Mouse (Mus musculus): ENCODE data around the gene Cdkl1.

Gene Cdkl1

DNA sequence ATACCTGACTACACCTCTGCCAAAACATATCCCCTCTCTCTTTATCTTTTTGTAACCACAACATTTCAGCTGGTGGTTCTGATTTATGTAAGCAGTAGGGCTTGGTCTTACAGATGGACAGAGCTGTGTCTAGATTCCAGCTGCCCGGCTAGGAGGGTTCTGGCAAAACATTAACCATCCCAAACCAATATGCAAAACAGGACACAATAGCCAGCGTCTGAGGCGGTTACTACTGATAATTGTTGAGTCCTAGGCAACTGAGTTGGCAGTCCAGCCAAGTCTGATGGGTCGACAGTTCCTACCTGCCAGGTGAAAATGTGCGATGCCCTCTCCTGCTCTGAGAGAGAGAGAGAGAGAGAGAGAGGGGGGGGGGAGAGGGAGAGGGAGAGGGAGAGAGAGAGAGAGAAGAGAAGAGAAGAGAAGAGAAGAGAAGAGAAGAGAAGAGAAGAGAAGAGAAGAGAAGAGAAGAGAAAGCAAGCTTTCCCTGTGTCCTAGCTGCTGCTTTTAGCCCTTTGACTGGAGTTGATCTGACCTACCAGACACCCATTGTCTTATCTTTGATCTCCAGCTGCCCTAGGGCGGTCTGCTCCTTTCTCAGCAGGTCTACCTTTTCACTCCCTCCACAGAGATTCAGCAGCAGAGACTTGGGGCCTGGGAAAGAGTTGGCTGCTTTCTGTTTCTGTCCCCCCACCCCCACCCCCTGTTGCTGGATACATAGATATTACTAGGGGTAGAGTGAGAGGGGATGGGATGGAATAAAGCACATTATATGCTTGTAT, 7.6 kb downstream of the Cdkl1 start:
- no peak for DNase-seq (ENCODE audit: low spot score)

DNA sequence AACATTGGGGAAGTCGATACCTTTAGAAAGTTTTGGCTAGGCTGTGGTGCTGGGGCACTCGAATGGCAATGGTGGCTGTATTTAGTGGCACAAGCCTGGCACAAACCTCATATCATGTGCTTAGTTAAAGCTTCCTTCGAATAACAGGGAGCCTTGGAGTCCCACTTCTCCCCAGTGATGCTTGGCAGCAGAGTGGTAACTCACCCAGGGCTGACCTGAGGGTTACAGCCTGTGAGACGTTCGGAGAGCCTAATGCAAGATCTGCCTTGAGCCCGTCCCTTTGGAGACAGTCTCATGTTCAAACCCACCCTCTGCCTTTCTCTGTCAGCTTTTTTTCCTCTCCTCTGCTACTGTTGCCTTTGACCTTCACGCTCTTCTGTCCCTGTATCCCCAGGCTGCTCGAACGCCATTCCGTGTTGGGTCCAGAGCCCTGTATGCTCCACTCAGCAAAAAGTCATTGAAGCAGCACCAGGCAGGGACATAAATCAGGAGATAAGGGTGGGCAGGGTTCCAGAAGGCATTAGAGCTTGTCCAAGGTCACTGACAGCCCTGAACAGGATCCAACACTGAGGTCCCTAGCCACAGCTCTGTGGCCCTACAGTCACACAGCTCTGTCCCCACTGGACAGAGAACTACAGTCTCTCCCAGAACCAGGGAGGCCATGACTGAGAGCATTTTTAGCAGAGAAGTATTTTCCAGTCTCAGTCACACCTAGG, 9.0 kb downstream of the Cdkl1 start:
- DNase-seq (ENCODE audit: low spot score), result no peak

DNA sequence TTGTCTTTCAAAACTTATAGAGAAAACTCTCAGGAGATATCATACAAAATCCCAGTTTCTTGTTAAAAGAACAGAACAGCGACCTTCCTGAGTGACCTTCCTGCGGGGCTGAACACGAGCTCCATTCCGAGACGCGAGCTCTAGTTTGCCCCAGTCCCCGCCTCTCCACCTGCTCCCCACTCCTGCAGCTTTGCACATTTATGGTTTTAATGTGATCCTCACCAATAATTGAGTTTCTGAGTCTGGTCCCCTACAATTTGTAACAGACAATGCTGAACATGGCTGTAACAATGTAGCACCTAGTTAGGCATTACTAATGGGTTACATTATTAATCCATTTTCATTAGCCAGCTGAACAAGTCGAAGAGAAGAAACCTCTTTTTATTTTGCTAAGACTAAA, 9.6 kb downstream of the Cdkl1 start:
- DNase-seq (ENCODE audit: low spot score), result no peak

DNA sequence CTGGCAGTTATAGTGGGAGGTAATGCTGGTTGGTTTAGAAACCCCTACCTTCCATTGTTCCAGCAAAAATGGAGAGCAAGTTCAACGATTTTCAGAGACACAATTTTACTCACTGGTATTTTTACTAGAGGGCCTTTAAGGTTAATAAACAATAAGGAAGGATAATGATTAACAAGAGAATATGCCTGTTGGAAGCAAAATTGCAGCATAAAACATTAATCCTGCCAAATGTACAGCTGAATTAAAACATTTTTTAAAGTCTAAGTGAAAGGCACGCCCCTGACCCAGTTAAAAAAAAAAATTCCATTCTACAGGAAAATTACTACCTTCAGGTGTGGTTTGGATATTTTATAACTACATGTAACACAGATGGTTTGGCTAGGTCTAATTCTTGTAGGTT, 13.1 kb downstream of the Cdkl1 start:
- DNase-seq (ENCODE audit: low spot score), result no peak

DNA sequence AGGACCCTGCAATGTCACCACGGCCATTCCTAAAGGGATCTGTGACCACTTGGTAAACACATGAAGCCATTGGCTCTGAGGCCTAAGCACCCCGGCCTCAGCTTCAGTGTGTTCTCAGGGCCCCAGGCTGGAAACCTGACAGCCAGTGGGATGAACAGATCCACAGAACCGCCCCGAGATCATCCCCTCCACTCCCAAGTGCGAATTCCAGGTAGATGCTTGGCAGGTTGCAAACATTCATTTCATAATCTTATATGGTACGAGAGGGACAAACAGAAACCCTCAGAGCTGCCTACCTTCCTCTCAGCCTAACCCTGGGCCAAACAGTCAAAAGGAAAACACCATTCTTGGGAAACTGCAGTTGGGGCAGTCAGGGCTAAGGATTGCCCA, 13.7 kb downstream of the Cdkl1 start:
- DNase-seq (ENCODE audit: low spot score), result no peak

DNA sequence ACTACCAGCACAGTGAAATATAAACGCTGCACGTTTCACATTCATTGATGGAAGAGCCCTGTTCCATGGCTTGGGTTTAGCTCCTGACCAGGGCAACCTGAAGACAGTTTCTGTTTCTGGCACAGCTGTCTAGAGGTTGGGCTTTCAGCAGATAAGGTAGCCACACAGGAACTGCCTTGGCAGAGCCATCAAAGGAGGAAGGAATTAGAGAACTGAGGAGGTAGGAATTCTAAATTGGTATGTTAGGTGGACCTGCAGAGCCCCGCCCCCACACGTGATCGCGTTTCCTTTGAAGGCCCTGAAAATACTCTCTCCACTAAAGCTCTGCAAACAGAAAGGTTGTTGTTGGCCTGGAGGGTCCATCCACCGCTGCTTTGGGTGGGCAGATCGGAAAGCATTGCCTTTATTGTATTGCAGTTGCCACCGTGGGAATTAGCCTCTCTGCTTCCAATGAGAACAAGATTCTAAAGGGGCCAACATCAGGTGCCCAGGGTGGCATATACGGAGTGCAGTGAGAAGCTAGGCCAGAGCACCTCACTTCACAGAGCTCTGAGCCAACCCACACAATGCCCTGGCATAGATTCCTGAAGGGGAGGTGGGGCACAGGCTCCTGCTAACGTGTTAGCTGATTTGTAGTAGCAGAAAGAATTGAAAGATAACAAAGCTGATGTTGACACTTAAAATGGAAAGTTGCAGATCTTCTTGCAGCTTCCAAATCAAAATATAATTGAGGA, 14.3 kb downstream of the Cdkl1 start:
- no peak for DNase-seq (ENCODE audit: low spot score)

DNA sequence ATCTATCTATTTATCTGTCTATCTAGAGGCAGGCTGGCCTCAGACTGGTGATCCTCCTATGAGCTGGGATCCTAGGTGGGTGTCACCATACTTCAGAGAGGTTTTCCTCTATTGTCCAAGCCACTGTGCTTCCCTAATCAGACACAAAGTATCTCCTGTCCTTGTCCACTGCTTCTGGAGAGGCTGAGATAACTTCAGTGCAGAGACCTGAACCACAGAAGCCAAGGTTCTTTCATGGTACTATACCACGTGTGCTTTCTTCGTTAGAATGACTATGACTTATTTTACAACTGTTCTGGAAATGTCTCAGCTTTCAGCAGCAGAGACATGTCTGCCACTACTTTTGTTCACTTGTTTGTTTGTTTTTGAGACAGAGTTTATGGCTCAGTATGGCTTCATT, 22.2 kb downstream of the Cdkl1 start:
- DNase-seq (ENCODE audit: low spot score), result no peak

DNA sequence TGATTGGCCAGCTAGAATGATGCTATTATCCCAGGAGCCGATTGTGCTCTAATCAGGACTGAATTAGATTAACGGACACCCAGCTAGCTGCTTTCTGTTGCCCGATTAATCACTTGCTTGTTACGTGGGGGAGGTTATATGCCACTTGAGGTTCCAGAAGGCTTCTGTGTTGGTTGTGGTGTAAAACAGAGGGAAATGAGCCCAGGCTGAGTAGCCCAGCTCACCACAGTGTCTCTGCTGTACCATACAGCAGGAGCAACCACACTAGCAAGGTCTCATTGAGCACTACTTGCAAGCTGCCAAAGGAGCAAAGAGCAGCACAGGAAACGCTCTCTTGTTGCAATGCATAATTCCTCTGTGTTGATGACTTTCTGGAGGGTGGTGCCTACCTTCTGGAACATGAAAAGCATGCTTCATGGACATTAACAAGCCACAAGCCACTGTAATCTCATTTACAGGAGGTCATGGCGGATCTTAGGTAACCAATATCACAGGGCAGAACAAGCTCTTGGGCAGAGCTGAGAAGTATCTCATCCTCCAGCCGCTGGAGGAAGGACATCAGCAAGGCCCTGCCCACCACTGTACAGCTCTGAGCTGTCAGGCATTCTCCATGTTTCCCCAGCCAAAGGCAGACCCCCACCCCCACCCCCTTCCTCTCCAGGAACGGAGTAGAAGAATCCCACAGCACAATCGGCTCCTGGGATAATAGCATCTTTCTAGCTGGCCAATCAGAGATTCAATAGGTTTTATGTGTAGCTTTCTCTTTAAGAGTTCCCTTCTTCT, 23.4 kb downstream of the Cdkl1 start:
- DNase-seq (ENCODE audit: low spot score), result no peak

DNA sequence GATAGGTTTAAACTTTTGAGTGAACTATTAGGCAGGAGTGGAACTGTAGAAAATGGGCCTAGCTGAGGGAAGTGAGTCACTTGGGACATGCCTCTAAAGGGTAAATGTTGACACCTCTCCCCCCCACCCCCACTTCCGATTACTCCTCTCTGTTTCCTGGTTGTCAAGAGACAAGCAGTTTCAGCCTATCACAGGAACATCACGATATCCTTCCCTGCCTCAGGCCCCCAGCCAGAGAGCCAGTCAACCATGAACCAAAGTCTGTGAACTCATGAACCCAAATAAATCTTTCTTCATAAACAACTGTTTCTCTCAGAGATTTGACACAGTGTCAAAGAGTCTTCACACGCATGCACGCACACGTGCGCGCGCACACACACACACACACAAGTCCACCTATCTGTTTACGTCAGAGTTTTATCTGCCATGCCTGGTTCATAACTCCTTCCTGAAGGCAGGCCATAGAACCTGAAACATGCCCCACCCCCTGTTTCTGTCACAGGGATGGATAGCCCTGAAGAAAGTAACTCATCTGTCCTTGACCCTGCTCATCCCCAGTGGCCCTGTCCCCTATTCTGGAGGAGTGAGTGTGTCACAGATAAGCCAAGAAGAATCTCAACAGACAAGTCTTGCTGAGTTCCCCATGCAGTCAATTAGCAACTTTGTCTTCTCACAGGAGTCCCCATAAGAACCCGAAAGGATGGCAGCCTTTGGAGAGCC, 24.7 kb downstream of the Cdkl1 start:
- DNase-seq (ENCODE audit: low spot score), result no peak

DNA sequence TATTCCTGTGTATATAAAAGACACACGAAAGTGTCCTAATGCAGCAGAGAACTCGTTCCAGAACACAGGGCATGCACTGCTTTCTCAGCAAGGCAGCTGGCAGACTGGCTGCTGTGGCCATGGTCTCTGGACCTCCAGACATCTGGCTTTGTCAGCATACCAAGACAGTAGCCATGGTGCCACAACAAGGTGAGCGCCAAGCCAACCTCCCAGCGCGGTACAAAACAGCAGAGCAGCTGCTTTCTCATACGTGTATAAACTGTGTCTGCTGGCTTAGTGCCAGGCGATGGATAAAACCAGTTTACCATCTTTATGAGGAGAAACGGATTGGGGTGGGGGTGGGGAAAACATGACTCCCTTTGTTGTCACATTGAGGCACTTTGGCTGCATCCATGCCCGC, 25.5 kb downstream of the Cdkl1 start:
- DNase-seq (ENCODE audit: low spot score), result no peak

DNA sequence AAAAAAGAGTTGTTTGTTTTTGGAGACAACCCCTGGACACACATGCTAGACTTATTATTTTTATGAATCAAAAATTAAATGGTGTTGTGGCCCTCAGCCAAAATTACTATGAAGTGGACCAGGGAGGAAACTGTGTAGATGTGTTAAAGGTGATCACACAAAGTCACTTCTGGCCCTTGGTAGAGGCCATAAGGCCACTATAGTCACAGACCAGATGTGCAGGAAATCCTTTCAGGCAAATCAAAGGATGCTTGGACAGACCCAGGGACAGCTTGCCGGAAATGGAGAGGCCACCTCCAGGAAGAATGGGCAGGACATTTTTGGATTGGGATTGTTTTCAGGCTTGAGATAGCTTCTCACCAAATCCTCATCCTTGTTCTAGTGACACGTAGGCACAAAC, 29.5 kb downstream of the Cdkl1 start:
- no peak for DNase-seq (ENCODE audit: low spot score)

DNA sequence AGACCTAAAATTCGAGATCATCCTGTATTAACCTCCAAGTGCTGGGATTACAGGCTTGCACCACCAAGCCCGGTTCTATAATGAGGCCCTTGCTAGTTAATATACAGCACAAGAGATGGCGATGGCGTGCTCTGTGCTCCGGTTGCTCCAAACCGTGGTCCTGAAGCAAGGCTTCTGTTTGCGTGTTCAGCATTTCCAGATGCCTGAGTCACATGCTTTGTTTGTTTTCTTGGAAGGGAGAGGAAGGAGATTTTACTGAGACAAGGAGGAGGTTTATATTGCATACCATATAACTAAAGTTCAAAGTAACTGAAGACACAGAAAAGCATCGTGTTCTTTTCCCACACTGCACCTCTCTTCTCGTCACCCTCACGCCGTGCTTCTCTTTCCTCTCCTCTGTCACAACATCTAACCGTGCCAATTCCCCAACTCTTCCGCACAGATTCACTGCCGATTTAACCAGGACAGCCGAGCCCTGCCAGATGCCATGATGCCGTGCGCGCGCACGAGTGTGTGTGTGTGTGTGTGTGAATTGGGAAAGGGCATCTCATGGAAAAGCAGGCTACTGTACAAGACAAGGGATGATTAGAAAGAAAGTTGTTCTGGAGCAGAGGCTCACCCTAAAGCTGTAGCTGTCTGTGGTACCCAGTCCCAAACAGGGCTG, 30.2 kb downstream of the Cdkl1 start:
- no peak for DNase-seq (ENCODE audit: low spot score)

DNA sequence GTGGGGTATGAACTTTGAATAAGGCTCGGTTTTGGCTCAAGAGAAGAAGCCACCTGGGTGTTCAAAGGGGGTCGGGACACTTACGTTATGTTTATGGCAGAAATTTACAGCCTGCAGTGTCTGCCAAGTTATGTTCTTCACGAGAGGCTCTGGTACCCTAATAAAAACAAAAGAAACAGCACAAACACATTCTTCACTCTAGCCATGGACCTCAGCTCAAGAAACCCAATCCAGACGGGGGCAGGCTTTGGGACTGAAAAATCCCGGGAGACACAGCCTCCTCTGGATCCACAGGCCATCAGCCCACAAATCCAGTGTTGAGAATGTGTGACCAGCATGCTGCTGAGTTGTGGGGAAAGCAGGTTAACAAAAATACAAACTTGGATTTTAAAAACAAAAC, 31.1 kb downstream of the Cdkl1 start:
- DNase-seq (ENCODE audit: low spot score), result no peak

DNA sequence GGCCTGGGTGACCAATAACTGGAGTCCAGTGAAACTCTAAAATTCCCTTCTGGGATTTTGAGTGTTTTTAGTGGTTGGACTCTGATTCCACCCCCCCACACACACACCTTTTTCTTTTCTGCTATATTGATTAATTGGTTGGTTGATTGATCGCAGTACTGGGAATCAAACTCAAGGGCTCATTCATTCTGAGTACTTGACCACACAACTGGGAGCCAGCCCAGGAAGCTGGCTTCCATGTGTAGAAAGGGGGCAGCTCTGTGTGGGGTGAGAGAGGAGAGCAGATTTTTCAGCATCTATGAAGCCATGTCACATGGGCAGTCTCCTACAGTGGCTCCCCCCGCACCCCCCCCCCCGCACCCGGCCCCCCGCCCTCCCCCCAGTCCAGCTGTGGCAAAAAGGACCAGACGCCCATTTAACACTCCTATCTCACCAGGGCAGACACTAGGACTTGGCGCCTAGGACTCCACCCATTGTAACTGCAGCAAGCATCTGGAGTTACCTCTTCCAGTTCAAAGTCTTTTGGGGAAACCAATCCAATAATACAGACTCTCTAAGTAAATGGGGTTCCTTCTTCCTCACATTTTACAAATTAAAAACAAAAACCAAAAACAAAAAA, 31.7 kb downstream of the Cdkl1 start:
- DNase-seq (ENCODE audit: low spot score), result no peak

DNA sequence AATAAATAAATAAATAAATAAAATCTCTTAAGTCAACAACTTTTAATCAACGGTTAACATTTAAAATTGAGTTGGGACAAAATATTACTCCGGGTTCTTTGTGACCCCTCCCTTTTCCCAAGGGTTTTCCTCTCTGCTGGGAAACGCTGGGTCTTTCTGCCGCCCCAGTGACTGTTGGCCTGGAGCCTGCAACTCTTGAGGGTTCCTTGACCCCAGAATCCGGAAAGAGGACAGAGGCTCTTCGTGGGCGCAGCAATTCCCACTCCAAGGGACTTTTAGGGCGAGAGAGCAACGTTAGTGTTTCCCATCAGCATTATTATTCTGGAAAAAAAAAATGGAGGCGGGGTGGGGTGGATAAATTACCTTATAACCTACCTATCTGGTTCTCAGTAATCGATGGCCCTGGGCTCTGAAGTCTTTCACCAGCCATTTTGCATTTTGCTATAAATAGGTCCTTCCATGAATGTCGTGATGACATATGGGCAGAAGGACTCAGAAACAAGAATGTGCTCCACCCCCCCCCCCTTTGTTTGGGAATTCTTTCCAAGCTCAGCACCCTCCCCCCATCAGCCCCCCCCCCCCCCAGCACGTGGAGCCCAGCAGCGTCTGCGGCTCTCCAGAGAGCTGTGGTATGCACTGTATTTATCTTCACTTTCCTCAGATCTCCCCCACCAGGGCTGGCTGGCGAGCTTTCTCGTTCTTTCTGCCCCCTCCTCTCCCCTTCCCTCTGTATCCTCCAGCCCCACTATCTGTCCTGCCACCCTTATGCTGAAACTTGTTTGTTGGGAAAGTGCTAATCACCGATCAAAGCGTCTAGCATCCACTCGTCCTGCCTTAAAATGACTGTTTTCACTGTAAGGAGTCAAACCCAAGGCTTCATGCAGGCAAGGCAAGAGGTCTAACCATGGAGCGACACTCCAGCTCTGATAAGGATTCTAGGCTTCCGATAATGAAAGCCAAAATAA, 32.6 kb downstream of the Cdkl1 start:
- DNase-seq (ENCODE audit: low spot score), result no peak

DNA sequence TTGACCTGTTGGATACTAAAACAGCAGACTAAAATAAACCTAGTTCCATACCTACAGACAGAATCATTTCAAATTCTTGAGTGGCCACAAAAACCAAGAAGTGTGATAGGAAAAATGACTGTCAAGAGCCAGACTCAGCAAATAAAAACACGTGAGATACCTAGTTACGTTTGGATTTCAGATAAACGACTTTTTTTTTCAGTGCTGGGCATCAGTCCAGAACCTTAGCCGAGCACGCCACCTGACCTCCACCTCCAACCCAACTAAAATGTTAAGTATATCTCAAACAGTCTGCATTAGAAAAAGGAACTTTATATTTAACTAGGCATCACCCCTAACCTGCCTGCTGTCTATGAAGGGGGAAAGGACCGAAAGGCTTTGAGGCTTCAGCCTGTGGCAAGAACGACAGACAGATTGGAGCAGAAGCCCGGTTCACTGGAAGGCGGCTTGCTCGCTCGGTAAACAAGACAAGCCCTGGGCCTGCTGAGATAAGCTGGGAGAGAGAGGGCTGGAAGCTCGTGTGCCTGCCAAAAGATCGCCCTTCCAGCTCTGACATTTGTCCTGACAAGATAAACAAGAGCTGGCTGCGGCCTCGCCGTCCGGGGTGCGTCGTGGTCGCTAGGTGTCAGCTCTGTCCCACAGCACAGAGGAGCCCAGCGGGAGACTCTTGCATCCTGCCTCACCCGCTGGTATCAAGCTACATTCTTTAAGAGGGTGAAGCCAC, 33.5 kb downstream of the Cdkl1 start:
- peak; percentile 35 for DNase-seq (ENCODE audit: low spot score)

DNA sequence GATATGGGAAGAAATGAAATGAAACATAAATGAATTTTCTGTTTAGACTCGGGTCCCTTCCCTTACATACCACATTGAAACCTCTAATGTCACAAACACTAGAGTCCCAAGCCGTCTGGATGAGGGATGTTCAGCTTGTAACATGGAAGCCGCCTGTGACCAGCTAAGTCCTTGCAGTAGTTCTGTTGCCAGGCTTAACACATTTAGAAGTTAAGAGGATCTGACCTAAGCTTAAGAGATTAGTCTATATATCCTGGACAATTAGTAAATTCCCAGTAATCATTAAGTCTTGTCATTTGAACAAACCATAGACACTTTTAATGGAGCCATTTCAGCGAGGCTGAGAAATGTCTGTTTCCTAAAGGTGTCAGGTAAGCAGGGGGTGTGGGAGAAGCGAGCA, 35.1 kb downstream of the Cdkl1 start:
- DNase-seq (ENCODE audit: low spot score), result no peak

DNA sequence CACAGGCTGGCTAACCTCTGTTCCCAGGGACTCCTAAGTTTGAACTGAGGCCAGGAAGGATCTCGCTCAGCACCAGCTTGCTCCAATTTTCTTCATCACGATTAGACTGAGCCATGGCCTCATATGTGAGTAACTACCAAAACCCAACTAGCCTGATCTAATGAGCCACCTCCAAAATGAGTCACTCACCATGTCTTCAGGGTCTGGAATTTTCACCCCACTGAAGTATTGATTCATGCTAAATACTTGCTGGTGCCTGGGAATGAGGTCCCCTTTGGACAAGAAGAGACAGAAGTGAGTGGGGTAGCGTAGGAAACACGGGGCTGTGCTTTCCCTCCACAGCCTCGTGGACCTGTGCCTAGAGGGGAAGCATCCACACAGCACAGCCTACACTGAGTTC, 37.1 kb downstream of the Cdkl1 start:
- DNase-seq (ENCODE audit: low spot score), result no peak

DNA sequence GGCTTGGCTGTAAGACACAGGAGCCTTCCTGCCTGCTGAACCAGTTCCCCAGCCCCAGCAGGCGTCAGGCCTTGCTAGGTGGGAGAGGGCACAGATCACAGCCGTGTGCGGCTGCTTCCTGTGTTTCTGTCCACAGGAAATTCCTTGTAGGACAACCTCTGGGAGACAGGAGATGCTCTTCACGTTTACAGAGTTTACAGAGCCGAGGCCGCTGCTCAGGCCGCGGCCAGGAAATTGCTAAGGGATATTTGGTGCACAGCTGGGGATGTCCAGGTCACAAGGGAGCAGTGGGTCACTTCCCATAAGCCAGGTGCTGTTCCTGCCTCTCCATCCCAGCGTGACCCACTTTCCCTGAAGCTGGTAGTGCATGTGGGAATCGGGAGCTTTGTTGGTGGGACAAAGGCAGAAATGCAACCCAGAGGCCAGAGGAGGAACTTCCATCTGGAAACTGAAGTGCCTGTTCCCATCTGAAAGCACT, 39.2 kb downstream of the Cdkl1 start:
- DNase-seq (ENCODE audit: low spot score), result no peak

All from urinary bladder, postnatal 10 days (tissue).